Mouse (Mus musculus): ENCODE measurements around the gene Spop.

The Spop gene

DNA sequence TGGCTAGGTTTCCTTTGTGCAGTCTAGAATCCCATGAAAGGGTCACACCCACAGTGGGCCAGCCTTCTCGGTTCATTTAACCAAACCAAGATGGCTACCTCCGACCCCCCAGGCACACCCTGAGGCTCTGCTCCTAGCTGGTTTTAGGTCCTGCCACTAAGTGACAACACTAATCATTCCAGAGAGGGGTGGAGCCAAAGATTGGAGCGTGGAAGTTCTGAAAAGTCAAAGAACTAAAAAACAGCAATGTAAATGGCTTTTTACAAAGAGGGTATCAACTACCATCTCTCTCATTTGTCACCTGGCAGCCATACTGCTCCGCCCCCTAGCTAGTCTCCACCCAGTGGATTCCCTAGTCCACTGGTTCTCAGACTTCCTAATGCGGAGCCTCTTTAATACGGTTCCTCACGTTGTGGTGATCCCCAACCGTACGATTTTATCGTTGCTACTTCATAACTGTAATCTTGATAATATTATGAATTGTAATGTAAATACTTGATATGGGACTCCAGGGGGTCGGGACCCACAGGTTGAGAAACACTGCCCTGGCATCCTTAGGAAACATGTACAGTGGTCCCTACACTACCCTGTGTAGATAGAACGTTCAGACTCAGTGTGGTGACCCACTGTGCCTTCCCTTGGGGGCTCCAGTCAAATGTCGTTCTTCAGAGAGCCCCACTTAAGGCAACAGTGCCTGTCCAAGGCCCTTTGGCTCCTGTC lies 118.6 kb downstream of the Spop start:
- POLR2A ChIA-PET, result interaction anchor here in 3 of 4 experiments (0.5 to 3.3 kb wide), 36 partner anchors 8 to 341 kb away, joined by 3 to 13 read pairs (median 4); partner anchors contain the start of genes Kat7 (in 2 of the 3), Slc35b1 (in 2 of the 3), Nxph3 (in 1 of the 3) and Phb (in 1 of the 3)

GRCm38 (mm10) chr11:95533484-95534160 lies 119.7 kb downstream of the Spop start:
- POLR2A ChIA-PET, result interaction anchor here in 2 of 4 experiments (0.6 to 3.3 kb wide), 8 partner anchors 9 to 242 kb away, joined by 3 to 13 read pairs (median 4); no protein-coding TSS in a partner anchor
- CTCF ChIA-PET, result interaction anchor here in 3 of 4 experiments (0.7 to 5.9 kb wide), 15 partner anchors 9 to 141 kb away, joined by 3 to 32 read pairs (median 4); partner anchors contain the start of gene Ngfr (in 2 of the 3)

More for the DNA sequence above, 118.6 kb downstream of the Spop start:
- CTCF ChIA-PET, result interaction anchor here (0.5 to 5.9 kb wide), 32 partner anchors 8 to 448 kb away, joined by 3 to 32 read pairs (median 3); partner anchors contain the start of genes Ngfr (in 2 of the 4), Nxph3 (in 1 of the 4), Phb (in 1 of the 4) and Slc35b1 (in 1 of the 4)

DNA sequence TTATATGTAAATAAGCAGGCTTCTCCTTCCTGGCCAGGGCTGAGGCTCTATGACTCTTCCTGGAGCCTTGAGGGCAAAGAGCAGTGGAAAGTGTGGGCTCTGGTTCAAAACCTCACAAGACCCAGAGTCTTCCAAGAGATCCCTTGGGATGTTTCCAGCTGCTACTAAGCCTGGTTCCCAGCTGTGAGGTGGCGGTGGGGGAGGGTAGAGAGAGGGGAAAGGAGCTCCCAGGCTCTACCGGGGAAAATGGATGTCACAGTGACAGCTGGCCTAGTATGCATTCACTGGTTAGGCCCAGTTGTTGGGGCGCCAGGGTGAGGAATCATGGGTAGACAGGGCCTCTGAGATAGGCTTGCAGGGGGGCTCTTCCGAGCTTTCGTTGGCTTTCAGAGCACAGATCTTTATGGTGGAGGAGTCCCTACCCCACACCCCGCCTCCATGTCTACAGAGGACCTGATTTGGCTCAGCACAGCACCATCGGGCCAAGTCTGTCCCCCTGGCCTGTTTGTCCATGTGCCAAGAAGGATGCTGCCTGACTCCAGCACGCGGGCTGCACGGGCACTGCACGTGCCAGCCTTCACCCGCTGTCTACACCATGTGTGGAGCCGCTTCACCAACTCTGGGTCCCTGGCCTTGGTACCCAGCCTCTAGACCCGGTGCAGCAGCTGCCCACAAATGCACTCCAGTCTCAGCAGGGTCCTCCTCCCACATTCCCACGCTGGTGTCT lies 124.7 kb downstream of the Spop start:
- ChIA-PET POLR2A (interaction anchor here in 2 of 4 experiments (0.5 to 7.0 kb wide), 10 partner anchors 10 to 537 kb away, joined by 3 to 51 read pairs (median 3); partner anchors contain the start of genes Atp5g1 (in 1 of the 2) and Slc35b1 (in 1 of the 2)), CTCF (interaction anchor here (0.5 to 2.1 kb wide), 6 partner anchors 10 to 1571 kb away, joined by 3 to 11 read pairs (median 4); no protein-coding TSS in a partner anchor)

DNA sequence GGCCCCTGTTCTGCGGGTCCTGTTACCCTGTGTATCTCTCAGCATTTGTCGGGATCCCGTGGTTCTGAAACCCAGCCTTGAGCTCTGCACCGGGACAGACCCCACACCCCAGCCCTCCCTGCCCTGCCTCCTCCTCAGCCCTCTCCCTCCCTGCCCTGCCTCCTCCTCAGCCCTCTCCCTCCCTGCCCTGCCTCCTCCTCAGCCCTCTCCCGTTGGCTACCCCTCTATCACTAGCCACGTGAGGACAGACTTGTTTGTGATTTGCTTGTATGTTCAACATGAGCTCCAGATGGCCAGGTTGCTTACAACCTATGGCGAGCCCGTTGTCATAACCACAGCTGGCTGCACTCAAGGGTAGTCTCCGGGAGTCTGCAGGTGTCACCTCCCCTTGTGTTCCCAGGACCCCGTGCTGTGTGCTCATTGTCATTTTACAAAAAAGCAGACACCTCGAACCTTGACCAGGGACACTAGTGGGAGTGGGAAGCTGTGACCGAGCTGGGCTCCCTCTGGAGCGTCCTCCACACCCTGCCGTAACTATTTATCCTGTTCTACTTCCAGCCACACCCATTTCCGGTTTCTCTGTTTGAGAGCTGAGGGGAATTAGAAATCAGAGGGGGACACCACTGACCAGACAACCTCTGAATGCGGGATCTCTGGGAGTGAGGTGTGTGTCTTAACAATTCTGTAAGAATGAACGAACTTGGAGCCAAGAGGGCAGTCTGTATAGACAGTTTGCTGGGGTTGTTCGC lies 126.9 kb downstream of the Spop start:
- ChIA-PET POLR2A (interaction anchor here (0.5 to 7.0 kb wide), 33 partner anchors 9 to 1438 kb away, joined by 3 to 51 read pairs (median 4); partner anchors contain the start of genes Kat7 (in 1 of the 4), Ngfr (in 1 of the 4), Phb (in 1 of the 4) and Spop (in 1 of the 4)), CTCF (interaction anchor here (0.6 to 2.3 kb wide), 22 partner anchors 9 to 730 kb away, joined by 3 to 10 read pairs (median 4); no protein-coding TSS in a partner anchor)

Measured in embryonic stem cell, embryonic (primary cell).